Mouse (Mus musculus) left cerebral cortex, adult 2 months (tissue): ENCODE results near the gene Phldb3. TPM values are rescaled to one million over a fixed set of nuclear protein-coding genes. Genes with fewer than 3 reads are reported as not detected.

Experiments
- DNase-seq, 2 experiments: peaks; one replicate each; pipeline ENCODE4 v3.0.0; 2021 to 2022; ENCODE audit warnings: low spot score in 2 of 2, mixed read lengths in 1 of 2; ENCODE audit errors: extremely low spot score in 1 of 2
- H3K27ac ChIP-seq: fragments of 200-600 bp; 2 replicates; pipeline ENCODE4 v1.8.1; 2022
- H3K4me3 ChIP-seq: fragments of 200-600 bp; 2 replicates; pipeline ENCODE4 v1.8.1; 2022
- CTCF ChIP-seq: fragments of 200-600 bp; IDR thresholded peaks from 2 replicates; pipeline ENCODE4 v1.8.1; 2022; ENCODE audit warnings: antibody characterized with exemption, mild to moderate bottlenecking, moderate library complexity
- intact Hi-C: fragments of 180-260 bp; cut with DNase I; formaldehyde crosslinking; loops from one replicate; pipeline ENCODE4 v1.15.1; 2025
- long read RNA-seq, 2 experiments: library from polyadenylated mRNA; stranded (forward); transcript quantifications; one replicate each; pipeline ENCODE4 v2.0.0; 2021; ENCODE audit warnings: borderline mapping rate in 2 of 2
- total RNA-seq, 2 experiments: library from RNA; stranded (reverse); gene quantifications; 2 replicates each; pipeline ENCODE4 v1.2.3; 2021

The Phldb3 gene
- total RNA-seq = not detected
- long read RNA-seq, experiment 1 = 0 reads
- long read RNA-seq, experiment 2 = 0 reads

DNA sequence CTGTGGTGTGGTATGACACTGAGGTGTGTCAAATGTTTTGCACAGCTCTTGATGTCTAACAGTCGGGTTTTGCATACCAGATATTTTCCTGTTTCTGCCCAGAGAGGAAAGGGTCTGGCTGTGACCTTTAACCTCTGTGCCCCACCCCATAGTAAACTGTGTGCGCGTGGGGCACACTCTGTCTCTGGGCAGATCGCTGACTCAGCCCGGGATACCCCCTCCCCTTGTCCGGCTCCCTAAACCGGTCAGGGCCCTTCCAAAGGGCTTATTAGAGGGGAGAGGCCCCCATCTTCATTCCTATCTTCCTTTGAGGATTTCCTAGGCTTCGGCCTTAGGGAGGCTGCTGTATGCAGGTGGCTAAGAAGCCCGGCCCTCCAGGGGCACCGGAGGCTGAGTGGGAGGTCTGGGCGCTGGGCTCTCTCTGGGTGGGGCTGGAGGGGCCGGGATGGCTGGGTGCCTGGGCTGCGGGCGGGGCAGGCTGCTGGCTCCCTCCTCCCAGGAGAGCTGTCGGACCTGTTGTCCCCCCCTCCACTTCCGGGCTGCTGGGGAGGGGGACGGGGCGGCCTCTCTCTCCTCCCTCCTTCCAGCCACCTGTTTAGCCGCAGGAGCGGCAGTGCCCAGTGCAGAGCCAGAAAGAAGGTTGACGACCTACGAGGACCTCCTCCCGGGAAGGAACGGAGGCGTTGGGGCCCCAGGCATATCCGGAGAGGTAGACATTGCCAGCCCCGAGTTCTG, at the start of gene Phldb3:
Gene Phldb3, plus strand, starts transcription at position 620 of the 735 bp plus-strand sequence.
- no peak for DNase-seq
- no peak for TF ChIP-seq CTCF
- Histone ChIP-seq H3K27ac (no peak within 1 kb of the TSS), H3K4me3 (peak within 1 kb of the TSS; percentile 32)
- intact Hi-C loops = no loop called here

DNA sequence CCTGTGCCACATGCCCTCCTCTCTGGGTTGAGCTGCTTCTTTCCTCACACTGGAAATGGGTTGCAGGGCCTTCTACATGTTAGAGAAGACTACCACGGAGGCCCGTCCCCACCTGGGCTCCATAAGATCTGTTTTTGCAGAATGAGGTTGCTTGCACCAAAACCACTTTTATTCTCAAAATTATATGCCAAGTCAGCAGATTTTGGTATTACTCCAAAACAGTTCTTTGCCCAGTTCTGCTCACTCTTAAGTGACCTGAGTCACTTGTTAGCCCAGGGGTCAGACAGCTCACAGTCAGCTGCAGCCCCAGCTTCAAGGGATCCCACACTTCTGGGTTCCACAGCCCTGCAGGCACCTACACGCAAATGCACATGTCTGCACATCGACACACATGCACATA, 49.1 kb upstream of the Phldb3 start:
- intact Hi-C loops = no loop called here
- no peak overlapping the region for H3K27ac ChIP-seq
- TF ChIP-seq CTCF = no peak
- no peak for DNase-seq
- H3K4me3 ChIP-seq = no peak overlapping the region

DNA sequence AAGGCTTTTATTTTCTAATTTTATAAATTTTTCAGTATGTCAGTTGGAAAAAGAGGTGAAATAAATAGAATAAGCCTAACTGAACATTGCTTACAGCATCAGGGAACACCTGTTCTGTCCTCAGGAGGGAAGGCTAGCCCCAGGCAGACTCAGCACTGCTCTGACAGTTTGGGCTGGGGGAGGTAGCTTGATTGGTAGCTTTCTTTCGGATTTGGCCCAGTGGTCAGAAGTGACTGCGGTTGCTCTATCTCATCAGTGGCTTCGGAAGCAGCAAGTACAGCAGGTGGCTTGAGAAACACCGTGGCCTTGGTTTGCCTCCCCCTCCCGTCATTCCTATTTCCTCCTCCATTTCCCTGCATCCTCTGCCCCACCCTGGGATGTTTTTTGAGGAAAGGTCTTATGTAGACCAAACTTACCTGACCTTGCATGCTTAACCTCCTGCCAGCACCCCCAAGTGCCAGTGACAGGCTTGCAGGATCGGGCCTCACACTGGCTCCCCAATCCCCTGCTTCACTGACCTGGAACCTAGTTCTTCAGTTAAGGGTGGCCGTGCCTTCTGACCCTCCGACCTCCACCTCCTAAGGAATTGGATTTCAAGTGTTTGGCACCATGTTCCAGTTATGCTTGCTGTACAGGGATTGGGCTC, 47.2 kb upstream of the Phldb3 start:
- DNase-seq = no peak
- Histone ChIP-seq H3K4me3 (no peak overlapping the region), H3K27ac (no peak overlapping the region)
- intact Hi-C loops = no loop called here
- TF ChIP-seq CTCF = no peak

DNA sequence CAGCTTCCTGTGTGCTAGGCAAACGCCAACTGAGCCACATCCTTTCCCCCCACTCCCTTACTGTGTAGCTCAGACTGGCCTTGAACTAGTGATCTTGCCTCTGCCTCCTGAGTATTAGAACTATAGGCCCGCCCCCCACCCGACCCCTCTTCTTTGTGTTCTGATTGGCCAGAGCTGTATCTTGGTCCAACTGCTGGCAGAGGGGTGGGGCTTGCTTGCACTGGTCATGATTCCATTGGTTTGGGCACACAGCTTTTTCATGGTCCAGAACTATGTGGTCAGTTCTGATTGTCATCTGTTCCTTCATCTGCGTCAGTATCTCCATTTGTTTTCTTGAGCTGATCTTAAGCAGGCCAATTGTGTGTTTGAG, 46.7 kb upstream of the Phldb3 start:
- TF ChIP-seq CTCF = no peak
- intact Hi-C loops = no loop called here

DNA sequence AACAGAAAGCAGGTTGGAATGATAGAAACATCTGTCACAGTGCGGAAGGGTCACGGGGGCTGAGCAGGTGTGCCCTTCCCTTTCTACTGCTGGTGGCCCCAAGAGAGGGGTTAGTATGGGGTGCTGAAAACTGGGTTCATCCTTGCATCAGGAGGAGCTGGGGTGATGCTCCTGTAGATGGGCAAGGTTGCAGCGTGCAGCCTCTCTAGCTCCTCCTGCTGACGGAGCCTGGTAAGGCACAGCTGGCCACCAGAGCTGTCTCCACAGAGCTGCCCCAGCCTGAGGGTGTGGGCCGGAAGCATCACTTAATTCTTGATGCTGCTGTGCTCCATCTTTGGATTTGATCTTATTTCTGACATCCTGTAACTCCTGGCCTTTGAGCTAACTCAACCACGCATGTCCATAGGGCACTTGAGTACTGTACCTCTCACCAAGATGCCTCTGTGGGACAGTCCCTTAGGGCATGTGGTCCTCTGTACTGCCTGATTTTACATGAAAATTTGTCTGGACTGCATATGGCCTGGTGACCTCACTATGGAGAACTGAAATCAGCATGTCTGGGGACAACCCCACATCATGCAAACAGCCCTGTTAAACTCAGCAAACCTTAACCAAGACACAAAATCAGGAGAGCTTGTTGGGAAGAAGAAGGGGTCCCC, 45.8 kb upstream of the Phldb3 start:
- intact Hi-C loops = no loop called here
- peak; percentile 52 to 77 for DNase-seq
- H3K27ac ChIP-seq = no peak overlapping the region
- TF ChIP-seq CTCF = peak; percentile 80
- no peak overlapping the region for H3K4me3 ChIP-seq

More for the DNA sequence above, 46.7 kb upstream of the Phldb3 start:
- H3K4me3 ChIP-seq = no peak overlapping the region
- no peak for DNase-seq
- no peak overlapping the region for H3K27ac ChIP-seq

DNA sequence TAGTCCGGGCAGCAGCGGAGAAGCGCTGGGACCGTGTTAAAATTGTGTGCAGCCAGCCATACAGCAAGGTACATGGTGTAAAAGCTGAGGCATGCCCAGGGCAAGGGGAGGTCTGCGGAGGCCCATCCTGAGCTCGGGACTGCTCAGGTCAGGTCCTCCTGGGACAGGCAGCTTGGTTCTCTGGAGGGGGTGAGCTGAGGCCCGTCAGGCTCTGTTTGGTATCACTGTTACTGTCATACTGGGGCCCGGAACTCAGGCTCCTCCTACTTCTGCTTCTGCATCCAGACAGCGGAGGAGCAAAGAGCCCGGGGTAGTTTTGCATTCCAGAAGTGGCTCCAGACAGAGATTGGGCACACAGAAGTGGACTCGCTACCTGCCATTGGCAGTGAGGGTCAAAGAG, 44.9 kb upstream of the Phldb3 start:
- DNase-seq = no peak
- TF ChIP-seq CTCF = no peak
- Histone ChIP-seq H3K27ac (no peak overlapping the region), H3K4me3 (no peak overlapping the region)
- intact Hi-C loops = no loop called here

DNA sequence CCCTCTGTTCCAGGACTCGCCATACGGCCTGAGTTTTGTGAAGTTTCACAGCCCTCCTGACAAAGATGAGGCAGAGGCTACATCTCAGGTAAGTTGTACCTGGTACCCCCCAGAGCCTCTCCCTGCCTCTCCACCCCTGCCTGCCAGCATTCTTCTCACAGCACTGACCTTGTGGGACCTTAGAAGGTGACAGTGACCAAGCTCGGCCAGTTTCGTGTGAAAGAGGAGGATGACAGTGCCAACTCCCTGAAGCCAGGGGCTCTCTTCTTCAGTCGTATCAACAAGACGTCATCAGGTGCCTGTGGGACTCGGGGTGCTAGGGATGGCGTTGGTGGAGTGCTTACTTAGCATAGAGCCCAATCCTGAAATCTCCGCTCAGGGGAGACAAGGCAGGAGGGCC, 44.4 kb upstream of the Phldb3 start:
- H3K4me3 ChIP-seq = no peak overlapping the region
- TF ChIP-seq CTCF = no peak
- intact Hi-C loops = no loop called here
- no peak for DNase-seq
- no peak overlapping the region for H3K27ac ChIP-seq

DNA sequence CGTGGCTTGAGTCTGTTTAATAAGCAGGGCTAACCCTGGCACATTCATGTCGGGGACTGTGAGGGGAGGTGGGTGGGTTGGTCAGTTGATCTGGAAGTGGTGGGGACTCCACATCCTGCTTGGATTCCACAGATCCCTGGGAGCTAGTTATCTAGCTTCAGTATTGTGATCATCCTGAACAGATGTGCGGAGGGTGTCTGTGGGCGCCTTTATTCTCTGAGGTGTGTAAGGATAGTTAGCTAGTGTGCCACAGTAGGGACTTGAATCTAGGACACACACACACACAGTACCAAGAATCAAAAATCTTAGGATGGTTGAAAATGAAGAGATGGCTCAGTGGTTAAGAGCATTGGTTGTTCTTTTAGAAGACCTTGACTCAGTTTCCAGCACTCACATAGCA, 42.1 kb upstream of the Phldb3 start:
- no peak overlapping the region for H3K27ac ChIP-seq
- no peak overlapping the region for H3K4me3 ChIP-seq
- intact Hi-C loops = no loop called here
- DNase-seq = no peak
- TF ChIP-seq CTCF = no peak

DNA sequence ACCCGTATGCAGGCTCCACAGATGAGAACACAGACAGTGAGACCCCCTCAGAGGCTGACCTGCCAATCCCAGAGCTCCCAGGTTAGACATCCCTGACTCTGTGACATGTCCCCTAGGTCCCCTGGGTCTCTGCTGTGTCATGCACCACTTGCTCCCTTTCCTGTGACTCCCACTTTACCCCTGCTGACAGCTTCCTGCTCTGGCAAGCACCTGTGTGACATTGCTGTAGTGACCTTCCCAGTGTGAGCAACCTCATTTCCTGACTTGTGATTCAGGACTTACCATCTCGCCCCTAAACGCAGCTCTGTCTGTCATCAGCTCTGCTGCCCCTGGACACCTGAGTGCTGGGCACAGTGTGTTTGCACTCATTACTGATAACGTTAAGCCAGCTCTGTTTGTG, 39.5 kb upstream of the Phldb3 start:
- Histone ChIP-seq H3K4me3 (no peak overlapping the region), H3K27ac (no peak overlapping the region)
- no peak for DNase-seq
- TF ChIP-seq CTCF = no peak
- intact Hi-C loops = no loop called here

DNA sequence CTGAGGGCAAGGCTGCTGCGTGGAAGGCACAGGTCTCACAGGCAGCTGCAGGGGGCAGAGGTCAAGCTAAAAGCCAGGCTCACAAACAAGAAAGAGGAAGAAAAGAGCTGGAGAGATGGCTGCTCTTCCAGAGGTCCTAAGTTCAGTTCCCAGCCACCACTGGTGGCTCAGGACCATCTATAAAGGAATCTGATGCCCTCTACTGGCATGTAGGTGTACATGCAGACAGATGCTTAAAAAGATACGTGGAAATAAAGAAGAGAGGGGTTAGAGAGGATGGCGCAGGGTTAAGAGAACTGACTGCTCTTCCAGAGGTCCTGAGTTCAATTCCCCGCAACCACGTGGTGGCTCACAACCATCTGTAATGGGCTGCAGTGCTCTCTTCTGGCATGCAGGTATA, 38.1 kb upstream of the Phldb3 start:
- H3K4me3 ChIP-seq = no peak overlapping the region
- H3K27ac ChIP-seq = no peak overlapping the region
- intact Hi-C loops = no loop called here
- no peak for DNase-seq
- TF ChIP-seq CTCF = peak; percentile 54

DNA sequence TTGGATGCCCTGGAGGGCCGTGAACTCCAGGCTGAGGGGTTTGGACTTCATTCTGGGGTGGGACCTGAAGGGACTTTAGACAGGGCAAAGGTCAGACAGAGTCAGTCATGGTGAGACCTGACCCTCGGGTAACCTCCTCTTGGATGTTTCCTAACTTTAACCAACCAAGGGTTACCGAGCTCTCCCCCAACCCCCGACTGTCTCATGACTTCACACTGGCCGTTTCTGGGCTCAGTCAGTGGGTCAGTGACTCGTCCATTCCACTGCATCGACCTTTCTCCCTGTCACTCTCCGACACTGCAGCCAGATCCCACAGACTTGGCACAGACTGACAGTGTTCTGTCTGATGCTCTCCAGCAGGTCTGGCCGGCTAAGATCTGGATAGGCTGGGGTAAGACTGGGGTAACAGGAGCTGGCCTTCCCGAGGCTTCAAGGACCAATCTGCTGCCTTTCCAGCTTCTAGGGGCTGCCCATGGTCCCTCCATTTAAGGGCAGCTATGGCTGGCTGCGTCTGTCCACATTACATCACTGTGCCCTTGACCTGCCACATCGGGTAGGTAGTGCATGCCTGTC, 36.3 kb upstream of the Phldb3 start:
- Histone ChIP-seq H3K4me3 (no peak overlapping the region), H3K27ac (no peak overlapping the region)
- no peak for TF ChIP-seq CTCF
- intact Hi-C loops = no loop called here
- DNase-seq = no peak

DNA sequence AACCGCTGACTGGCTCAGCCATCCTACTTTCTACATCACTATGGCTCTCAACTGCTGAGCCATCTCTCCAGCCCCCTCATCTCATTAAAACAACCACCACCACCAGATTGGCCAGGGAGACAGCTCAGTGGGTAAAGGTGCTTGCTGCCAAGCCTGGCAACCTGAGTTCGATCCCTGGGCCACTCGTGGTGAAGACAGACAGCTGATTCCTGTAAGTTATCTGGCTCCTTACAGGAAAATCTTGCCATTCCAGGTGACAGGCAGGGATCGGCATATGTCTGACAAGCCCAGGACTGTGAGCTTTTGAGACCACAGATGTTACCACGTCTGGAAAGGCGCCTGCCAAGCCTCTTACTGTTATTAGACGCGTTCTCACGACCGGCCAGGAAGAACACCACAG, 32.8 kb upstream of the Phldb3 start:
- intact Hi-C loops = no loop called here
- no peak overlapping the region for H3K4me3 ChIP-seq
- no peak for TF ChIP-seq CTCF

More for the DNA sequence above, 32.8 kb upstream of the Phldb3 start:
- H3K27ac ChIP-seq = no peak overlapping the region
- no peak for DNase-seq
